Mouse (Mus musculus) C2C12 (cell line): Measurements from ENCODE around the gene Dimt1. TPM values are rescaled to one million over a fixed set of nuclear protein-coding genes. Genes with fewer than 3 reads are reported as not detected.

Experiments used
- H3K27me3 ChIP-seq: one replicate; pipeline ENCODE4 v1.6.1; 2011; ENCODE audit not compliant: control insufficient read depth, insufficient read depth, insufficient read length
- H3K36me3 ChIP-seq: one replicate; pipeline ENCODE4 v1.6.1; 2011; ENCODE audit not compliant: control insufficient read depth, insufficient read depth
- H3K4me3 ChIP-seq: one replicate; pipeline ENCODE4 v1.5.1; 2011; ENCODE audit warnings: mild to moderate bottlenecking, control low read depth; ENCODE audit not compliant: poor library complexity, insufficient read depth, severe bottlenecking
- H3K79me2 ChIP-seq: one replicate; pipeline ENCODE4 v1.6.1; 2011; ENCODE audit not compliant: control insufficient read depth, insufficient read depth
- H3K79me3 ChIP-seq: one replicate; pipeline ENCODE4 v1.6.1; 2011; ENCODE audit warnings: low read depth, control low read depth
- H3ac ChIP-seq: one replicate; pipeline ENCODE3; 2011; ENCODE audit warnings: low read depth; ENCODE audit not compliant: control insufficient read depth, insufficient read length
- CEBPB ChIP-seq: IDR thresholded peaks from one replicate; pipeline ENCODE4 v1.6.1; 2011; ENCODE audit warnings: low read depth, mild to moderate bottlenecking, control low read depth, moderate library complexity
- CTCF ChIP-seq: IDR thresholded peaks from one replicate; pipeline ENCODE4 v1.5.1; 2011; ENCODE audit not compliant: control insufficient read depth, insufficient read depth, insufficient read length
- MAX ChIP-seq: IDR thresholded peaks from one replicate; pipeline ENCODE4 v1.6.1; 2011; ENCODE audit warnings: mild to moderate bottlenecking, control low read depth
- MYOD1 ChIP-seq: IDR thresholded peaks from one replicate; pipeline ENCODE4 v1.6.1; 2011; ENCODE audit warnings: low read depth; ENCODE audit not compliant: control insufficient read depth, insufficient read length
- USF1 ChIP-seq: IDR thresholded peaks from one replicate; pipeline ENCODE4 v1.6.1; 2011; ENCODE audit warnings: low read depth, mild to moderate bottlenecking, control low read depth, moderate library complexity
- polyA plus RNA-seq: library from polyadenylated mRNA; unstranded; fragments of >200 nt; fragmentation: generic; extraction: Trizol; gene quantifications from one replicate; pipeline ENCODE4 v1.2.1, GENCODE M21; 2012; ENCODE audit warnings: missing spikeins

The Dimt1 gene
- polyA plus RNA-seq, 1 experiment, result 15.8 TPM

DNA sequence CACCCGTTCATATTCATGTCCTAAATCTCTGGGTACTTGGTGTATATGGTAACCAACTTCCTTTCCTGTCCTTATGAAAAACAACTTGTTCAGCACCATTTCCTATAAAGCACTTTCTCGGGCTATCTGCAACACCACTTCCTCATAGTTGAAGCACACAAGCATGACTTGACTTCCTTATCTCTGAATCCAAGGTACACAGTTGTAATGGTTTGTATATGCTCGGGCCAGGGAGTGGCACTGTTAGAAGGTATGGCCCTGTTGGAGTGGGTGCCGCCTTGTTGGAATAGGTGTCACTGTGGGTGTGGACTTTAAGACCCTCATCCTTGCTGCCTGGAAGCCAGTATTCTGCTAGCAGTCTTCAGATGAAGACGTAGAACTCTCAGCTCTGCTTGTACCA is 51.7 kb downstream of the Dimt1 start:
- Histone ChIP-seq H3K79me2 (peaks cover 100% of the 10 kb centered on the region), H3K4me3 (no peak overlapping the region), H3K36me3 (peaks cover 15% of the 10 kb centered on the region), H3ac (no peak overlapping the region), H3K27me3 (no peaks in the 10 kb centered on the region), H3K79me3 (peaks cover 97% of the 10 kb centered on the region)
- no peak for TF ChIP-seq CTCF
- TF ChIP-seq USF1, result no peak

DNA sequence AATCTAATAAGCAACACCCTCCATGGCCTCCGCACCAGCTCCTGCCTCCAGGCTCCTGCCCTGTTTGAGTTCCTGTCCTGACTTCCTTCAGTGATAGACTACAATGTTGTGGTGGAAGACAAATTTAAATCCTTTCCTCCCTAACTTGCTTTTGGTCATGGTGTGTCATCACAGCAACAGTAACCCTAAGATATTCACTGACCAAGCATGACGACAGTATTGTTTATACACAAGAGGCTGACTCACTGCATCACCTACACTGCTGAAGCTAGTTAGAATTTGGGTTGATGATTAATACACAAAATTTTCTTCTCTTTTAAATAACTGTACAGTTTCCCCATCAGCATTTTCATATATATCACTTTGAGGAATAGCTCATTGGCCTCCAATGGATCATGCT is 56.3 kb downstream of the Dimt1 start:
- Histone ChIP-seq H3K27me3 (no peaks in the 10 kb centered on the region), H3K79me2 (peaks cover 100% of the 10 kb centered on the region), H3K36me3 (peaks cover 3% of the 10 kb centered on the region), H3K4me3 (no peak overlapping the region), H3K79me3 (peaks cover 96% of the 10 kb centered on the region), H3ac (no peak overlapping the region)
- TF ChIP-seq CTCF (no peak), MAX (no peak), USF1 (no peak)

DNA sequence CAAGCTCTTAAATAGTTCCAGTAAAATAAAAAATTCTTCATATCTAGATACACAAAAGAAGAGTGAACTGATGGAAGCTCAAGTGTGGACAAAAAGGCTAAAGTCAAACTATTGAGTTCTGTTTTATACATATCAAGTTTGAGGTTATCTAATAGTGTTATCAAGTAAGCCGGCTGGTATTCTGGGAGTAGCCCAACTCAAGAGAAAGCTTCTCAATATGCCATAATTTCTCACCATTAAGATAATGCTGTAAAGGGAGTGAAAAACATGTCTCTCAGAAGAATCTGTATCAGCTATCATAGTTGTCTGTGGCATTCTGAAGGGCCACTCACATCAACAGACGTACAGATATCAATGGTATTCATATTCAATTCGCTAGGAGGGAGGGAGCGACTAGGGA is 61.2 kb downstream of the Dimt1 start:
- no peaks in the 10 kb centered on the region for H3K27me3 ChIP-seq
- peaks cover 97% of the 10 kb centered on the region for H3K79me3 ChIP-seq
- peaks cover 100% of the 10 kb centered on the region for H3K79me2 ChIP-seq
- H3ac ChIP-seq, result no peak overlapping the region
- TF ChIP-seq MYOD1 (no peak), CEBPB (no peak)
- H3K4me3 ChIP-seq, result no peak overlapping the region
- no peaks in the 10 kb centered on the region for H3K36me3 ChIP-seq

Other genes starting within 250 kb of the Dimt1 start
- 14.3 TPM for gene Ipo11, start 10.2 kb upstream of the Dimt1 start, polyA plus RNA-seq
- gene Kif2a, start 75.0 kb downstream of the Dimt1 start, polyA plus RNA-seq, result 21.7 TPM